Mouse (Mus musculus) naive thymus-derived CD4-positive, alpha-beta T cell, adult 2 months (primary cell): ENCODE results near the gene Vmn2r103.

Source experiments
- DNase-seq: peaks from one replicate; pipeline ENCODE4 v3.0.0-alpha.2; 2011; ENCODE audit warnings: low read depth

The Vmn2r103 gene

GRCm38 (mm10) chr17:19773063-19773462 lies at the start of gene Vmn2r103:
Vmn2r103 (plus strand) TSS chr17:19773363.
- no peak for DNase-seq

GRCm38 (mm10) chr17:19778994-19779393 lies 5.8 kb downstream of the Vmn2r103 start:
- no peak for DNase-seq

GRCm38 (mm10) chr17:19789248-19789647 lies 16.1 kb downstream of the Vmn2r103 start:
- no peak for DNase-seq
